Mouse (Mus musculus): ENCODE measurements at regions not wholly inside any gene's neighbourhood (a gene's known extent, or its start where the extent isn't known, plus 50 kb on each side); places are given as distances from the start of the nearest gene placed in this dataset.

DNA sequence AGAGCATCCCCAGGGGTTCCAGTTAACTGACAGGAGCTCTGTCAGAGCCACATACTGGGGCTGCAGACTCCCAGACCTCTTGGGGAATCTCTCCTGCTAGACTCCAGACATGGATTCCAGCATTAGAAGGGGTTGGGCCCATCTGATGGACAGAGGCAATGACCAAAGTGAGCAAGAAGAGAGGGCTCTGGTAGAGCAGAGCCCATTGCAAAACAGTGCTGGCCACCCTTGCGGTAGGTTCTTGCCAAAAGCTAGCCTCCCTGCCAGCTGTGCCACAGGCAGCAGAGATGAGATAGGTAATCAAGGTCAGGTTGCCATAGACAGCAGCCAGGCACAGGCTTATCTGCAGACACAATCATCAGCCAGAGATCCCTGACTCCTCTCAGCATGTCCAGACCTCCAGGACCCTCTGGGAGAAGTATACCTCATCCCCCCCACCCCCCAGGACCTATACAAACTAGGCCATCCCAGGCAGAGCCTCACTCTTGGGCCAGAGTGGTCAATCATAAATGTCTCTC lies 151.1 kb upstream of the Cdh4 start:
- DNase-seq = no peak

GRCm38 (mm10) chr2:179291958-179292357 lies 150.3 kb upstream of the Cdh4 start:
- no peak for DNase-seq

DNA sequence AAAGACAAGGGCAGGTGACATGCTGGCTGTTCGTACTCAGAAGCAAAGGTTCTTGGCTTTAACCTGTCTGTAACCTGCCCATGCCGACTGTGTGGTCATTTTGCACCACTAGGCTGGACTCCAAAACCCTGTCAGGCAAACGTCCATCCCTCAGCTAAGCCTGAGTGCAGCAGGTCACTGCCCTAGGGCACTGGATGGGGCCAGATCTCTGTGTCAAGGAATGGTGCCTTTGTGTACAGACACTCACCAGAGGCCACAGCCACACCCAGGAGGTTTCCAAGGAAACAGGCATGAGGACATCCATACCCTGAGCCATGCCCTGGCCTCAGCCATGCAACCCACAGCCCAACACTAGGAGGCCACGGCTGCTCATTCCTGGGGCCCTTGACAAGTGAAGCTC lies 149.7 kb upstream of the Cdh4 start:
- no peak for DNase-seq

- no peak for DNase-seq
Observed at GRCm38 (mm10) chr2:179293114-179293513, 149.1 kb upstream of the Cdh4 start.

DNA sequence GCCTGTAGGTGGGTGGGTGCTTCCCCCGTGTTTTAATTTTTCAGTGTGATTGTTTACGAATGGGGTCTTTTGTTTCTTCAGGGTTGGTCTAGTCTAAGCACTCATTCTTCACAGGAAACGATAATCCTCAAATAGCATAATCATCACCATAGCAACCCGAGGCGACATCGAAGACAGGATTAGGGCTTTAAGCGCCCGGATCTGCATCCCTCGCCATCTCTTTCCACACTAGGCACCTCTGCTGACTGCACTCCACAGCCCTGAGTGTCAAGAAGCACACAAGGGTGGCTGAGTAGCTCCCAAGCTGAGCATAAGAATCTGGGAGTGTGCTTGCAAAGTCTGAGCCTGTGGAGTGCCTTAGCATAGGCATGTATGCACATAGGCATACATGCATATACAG lies 145.2 kb upstream of the Cdh4 start:
- DNase-seq = no peak

GRCm38 (mm10) chr2:179303765-179304164 lies 138.5 kb upstream of the Cdh4 start:
- DNase-seq = no peak

- DNase-seq = no peak
Observed at GRCm38 (mm10) chr2:179307286-179307931, 134.8 kb upstream of the Cdh4 start.

- DNase-seq = no peak
Observed at GRCm38 (mm10) chr2:179307932-179308303, 134.3 kb upstream of the Cdh4 start.

GRCm38 (mm10) chr2:179318046-179318445 lies 124.2 kb upstream of the Cdh4 start:
- DNase-seq = no peak

- DNase-seq = no peak
Observed at GRCm38 (mm10) chr2:179325242-179325641, 117.0 kb upstream of the Cdh4 start.

GRCm38 (mm10) chr2:179332872-179333489 lies 109.2 kb upstream of the Cdh4 start:
- DNase-seq = no peak

DNA sequence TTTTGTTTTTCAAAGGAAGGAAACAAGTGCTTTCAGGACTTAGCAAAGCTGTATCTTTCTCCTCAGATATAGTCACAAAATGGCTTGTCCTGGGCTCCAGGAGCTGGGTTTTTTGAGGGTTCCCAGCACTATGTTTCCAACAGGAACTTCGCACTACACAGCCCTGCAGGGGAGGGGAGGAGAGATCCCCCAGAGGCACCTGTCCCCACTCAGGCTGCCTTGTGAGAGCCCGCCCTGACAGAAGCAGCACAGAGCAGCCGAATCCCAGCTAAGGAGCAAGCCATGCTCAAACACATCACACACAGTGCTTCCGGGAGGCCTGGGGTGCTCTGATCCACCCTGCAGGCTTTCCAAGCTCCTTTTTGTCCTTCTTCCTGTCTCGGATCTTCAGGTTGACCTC lies 108.6 kb upstream of the Cdh4 start:
- DNase-seq = no peak

GRCm38 (mm10) chr2:179336235-179336634 lies 106.0 kb upstream of the Cdh4 start:
- DNase-seq = no peak

DNA sequence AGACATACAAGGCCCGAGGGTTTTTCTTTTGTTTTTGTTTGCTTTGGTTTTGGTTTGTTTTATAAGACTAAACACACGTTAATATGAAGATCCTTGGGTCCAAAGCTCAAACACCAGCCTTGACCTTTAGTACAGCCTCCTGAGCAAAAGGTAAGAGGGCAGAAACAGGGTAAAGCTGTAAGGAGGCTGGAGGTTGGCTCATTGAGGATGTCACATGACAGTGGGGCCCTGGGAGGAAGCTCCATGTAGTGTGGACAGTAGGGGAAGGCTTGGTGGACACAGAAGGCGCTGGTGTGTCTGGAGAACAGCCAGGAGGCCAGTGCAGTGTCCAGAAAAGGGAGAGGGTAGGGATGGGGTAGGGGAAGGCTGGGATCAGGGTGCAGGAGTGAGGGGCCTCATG lies 89.6 kb upstream of the Cdh4 start:
- no peak for DNase-seq

- no peak for DNase-seq
Observed at GRCm38 (mm10) chr2:179354866-179355265, 87.4 kb upstream of the Cdh4 start.

- no peak for DNase-seq
Observed at GRCm38 (mm10) chr2:179370882-179371546, 71.2 kb upstream of the Cdh4 start.

- no peak for DNase-seq
Observed at GRCm38 (mm10) chr2:179371553-179371952, 70.7 kb upstream of the Cdh4 start.

GRCm38 (mm10) chr2:179379691-179380443 lies 62.4 kb upstream of the Cdh4 start:
- DNase-seq = no peak

DNA sequence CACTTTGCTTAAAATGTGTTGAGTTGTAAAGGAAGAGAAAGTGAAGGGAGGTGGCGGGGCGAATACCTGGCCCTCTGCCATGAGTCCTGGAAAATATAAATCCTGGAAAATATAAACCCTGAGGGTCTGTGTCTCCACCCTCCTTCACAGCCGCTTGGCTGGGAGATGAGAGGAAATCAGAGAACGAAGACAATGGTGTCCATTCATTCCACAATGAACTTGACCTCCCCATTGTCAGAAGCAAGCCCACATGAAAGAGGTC lies 61.9 kb upstream of the Cdh4 start:
- DNase-seq = no peak

DNA sequence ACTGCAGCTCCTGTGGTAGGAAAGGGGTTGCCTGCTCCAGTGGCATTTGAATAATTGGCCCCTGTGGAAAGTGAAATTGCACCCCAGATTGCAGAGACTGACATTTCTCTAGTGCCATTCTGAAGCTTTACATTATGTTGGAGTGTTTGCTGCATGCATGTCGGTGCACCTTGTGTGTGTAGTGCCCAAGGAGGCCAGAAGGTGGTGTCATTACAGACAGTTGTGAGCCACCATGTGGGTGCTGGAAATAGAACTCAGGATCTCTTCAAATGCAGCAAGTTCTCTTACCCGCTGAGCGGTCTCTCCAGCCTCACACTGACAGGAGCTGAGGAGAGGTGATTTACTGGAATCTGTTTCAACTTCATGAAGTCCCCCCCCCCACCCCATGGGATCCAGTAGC lies 60.3 kb upstream of the Cdh4 start:
- DNase-seq = no peak

DNA sequence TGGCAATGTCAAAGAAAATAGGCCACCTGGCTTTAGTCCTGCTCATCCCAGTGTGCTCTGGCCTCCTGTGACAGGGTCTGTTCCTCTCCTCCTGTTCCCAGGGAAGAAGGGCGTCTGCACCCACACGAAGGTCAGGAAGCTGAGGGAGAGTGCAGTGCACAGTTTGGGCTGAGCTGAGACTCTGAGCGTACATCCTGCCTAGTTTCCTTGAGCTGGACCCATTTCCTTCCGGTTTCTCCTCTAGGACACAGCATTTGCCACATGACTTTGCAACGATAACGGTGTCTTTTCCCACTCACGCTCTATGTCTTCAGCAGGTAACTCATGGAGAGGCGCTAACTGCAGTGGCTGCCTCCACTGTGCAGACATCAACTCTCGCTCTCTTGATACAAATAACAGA lies 59.6 kb upstream of the Cdh4 start:
- no peak for DNase-seq

- no peak for DNase-seq
Observed at GRCm38 (mm10) chr2:179386871-179387270, 55.4 kb upstream of the Cdh4 start.

- no peak for DNase-seq
Observed at GRCm38 (mm10) chr2:179390486-179390885, 51.7 kb upstream of the Cdh4 start.

DNA sequence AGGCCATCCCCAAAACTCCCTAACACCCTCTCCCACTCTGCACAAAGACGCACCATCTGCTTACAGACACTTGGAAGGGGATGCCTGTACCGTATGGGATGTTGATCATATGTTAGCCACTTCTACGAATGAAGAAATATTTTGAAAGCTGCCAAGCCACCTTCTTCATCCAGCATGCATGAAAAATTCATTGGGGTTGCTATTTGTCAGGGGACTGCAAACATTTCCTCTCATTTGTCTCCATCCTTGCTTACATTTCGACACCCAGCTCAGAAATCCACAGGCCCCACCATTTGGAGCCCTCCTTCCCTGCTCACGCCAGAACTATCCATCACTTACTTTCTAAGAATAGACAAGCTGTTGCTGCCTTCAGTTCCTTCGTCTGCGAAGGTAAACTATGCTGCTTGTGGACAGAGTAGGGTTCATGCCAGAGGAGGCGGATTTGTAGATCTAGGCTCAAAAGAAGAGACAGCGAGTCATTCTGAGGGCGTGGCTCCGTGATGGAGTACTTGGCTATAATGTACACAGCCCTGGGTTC lies 51.2 kb upstream of the Cdh4 start:
- no peak for DNase-seq

Data from right cerebral cortex, postnatal 14 days (tissue).